Mouse (Mus musculus): Measurements from ENCODE around the gene Snrnp25.

DNA sequence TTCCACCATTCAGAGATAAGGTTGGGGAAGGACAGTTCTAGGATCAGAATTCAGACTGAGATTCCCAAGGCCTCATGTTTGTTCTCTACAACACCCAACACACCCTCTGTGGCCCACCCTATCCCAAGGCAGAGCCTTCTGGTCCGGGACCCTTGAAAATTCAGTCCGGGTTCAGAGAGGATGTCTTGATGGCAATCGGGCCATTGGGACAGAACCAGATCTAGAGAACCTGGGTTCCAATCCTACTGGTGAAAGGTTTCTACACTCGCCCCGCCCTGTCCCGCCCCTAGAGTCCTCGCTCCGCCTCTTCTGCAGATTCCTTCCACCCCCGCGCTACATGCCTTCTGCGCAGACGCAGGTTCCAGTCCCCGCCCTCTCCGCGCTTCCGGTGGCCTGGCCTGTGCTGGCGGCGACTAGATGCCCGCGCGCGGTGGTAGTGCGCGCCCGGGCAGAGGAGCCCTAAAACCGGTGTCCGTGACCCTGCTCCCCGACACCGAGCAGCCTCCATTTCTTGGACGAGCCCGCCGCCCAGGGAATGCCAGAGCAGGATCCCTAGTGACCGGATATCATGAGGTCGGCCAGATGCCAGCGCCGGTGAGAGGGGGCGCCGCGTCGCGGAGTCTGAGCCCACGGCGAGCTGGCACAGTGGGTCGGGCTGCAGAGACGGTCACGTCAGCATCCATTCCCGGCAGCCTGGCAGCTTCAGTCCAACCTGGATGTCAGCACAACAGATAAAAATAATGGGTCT is 21.1 kb downstream of the Snrnp25 start, which contains the start of gene Mpg:
- TF ChIP-seq CTCF (IDR thresholded peaks at IDR 0.05; ENCODE audit: low read depth, low read length), result no peak
- peak; percentile 70 for TF ChIP-seq POLR2A (IDR thresholded peaks at IDR 0.05; ENCODE audit: insufficient read depth, low read length)
- no peak for TF ChIP-seq EP300 (IDR thresholded peaks at IDR 0.05; ENCODE audit: insufficient read depth, low read depth, low read length)

Data from ES-Bruce4 (cell line).